Mouse (Mus musculus) layer of hippocampus, adult 9-10 months (tissue): Measurements from ENCODE around the gene Sptbn4.

Experiments
- DNase-seq: peaks from one replicate; pipeline ENCODE4 v3.0.0; 2022; ENCODE audit warnings: low spot score

The Sptbn4 gene

GRCm38 (mm10) chr7:27325697-27326096 is 121.8 kb downstream of the Sptbn4 start:
- DNase-seq: no peak

DNA sequence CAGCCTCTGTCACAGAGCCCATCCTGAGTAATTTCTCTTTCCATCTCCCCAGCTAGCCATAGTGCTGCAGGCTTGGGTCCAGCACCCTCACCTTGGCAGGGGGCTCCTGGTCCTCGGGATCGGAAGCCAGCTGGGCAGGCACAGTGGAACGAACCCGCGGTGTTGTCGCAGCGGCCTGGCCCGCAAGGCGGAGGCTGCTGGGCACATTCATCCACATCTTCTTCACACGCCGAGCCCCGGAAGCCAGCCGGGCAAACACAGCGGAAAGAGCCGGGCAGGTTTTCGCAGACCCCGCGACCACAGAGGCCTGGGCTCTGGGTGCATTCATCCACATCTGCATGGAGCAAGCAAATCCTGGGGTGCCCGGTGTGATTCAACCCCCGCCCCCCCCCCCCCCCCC is 122.6 kb downstream of the Sptbn4 start:
- DNase-seq: no peak

DNA sequence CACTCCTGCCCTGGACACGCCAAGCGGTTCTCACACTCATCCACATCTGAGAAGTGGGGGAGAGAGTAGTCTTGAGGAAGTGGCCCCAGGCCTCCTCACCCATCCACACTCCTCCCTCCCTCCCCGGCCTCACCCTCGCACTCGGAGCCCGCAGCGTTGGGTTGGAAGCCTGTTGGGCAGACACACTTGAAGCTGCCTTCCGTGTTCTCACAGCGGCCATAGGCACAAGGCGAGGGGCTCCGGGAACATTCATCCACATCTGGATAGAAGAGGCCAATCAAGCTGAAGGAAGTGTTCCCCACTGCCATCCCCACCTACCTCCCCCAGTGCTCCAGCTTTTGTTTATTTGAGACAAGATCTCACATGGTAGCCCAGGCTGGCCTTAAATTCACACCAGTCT is 123.3 kb downstream of the Sptbn4 start:
- DNase-seq: no peak

- DNase-seq: no peak
Measured at GRCm38 (mm10) chr7:27323001-27323400, 124.5 kb downstream of the Sptbn4 start.

- no peak for DNase-seq
Measured at GRCm38 (mm10) chr7:27322291-27322690, 125.2 kb downstream of the Sptbn4 start.

DNA sequence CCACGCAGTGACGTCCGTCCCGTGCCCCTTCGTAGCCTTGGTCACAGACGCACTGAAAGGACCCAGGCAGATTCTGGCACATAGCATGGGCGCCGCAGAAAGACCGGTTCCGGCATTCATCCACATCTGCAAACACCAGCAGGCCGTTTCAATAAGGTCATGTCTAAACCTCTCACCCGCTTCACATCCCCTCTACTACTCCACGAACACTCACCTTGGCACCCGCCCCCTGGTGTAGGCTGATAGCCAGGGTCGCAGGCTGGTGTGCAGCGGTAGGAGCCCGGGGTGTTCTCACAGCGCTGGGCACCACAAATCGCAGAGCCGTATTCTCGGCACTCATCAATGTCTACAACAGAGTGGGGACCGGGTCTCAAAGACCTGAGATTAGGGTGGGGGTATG is 128.1 kb downstream of the Sptbn4 start:
- DNase-seq: no peak

DNA sequence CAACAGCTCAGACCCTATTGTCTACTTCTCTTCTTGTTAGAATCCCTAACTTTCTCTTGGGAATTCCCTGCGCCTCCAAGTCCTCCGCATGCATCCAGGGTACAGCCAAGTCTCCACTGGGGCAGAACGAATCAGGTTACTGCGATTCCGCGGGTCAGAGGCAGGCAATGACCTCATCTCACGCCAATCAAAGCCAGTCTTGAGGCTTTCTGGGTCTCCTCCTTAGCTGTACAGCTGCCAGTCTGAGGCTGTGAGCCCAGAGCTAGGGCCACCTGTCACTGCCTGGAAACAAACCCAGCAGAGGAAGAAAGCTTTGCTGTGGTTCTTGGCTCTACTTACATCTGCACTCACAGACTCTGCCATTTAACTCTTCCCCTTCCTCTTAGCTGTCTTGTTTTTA is 131.5 kb downstream of the Sptbn4 start:
- DNase-seq: no peak

GRCm38 (mm10) chr7:27314393-27314792 is 133.1 kb downstream of the Sptbn4 start:
- no peak for DNase-seq

DNA sequence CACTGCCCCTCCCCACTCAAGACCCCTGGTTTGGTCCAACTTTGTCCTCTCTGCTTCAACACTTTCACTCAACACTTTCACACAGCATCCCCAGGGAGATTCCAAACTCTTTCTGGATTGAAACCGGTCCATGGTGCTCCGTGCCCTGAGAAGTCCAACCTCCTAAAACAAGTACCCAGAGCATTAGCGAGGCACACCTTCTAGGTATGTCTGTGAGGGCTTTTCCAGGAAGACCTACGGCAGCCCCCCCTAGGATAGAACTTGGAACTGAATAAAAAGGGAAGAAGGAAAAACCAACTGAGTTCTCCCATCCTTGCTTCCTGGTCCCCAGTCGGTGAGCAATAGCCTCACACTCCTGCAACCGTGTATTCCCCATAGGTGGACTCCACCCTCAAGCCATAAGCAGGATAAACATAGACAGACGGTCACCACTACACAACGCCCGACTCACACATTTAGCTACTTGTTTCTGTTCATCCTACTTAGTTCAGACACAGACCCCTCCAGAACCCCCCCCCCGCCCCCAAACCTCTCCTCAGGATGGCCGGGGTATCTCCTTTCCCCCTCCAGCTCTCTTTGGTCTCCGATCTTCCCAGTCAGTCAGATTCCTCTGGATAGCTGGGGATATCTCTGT is 135.7 kb downstream of the Sptbn4 start:
- no peak for DNase-seq

GRCm38 (mm10) chr7:27310996-27311535 is 136.4 kb downstream of the Sptbn4 start:
- no peak for DNase-seq

GRCm38 (mm10) chr7:27310306-27310705 is 137.2 kb downstream of the Sptbn4 start:
- no peak for DNase-seq

DNA sequence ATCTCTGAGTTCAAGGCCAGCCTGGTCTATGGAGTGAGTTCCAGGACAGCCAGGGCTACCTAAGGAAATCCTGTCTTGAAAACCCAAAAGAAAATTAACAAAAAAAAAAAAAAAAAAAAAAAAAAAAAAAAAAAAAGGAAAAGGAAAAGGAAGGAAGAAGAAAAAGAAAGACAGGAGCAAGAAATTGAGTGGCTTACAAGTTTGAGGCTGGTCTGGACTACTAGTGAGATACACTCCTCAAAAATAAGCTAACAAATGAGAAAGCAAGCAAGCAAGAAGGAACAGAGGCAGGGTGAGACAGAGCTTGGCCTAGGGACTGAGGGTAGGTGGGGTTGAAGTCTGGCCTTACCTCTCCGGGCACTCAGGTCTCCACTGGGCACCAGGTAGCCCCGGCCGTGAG is 137.7 kb downstream of the Sptbn4 start:
- no peak for DNase-seq

- no peak for DNase-seq
Measured at GRCm38 (mm10) chr7:27308821-27309549, 138.5 kb downstream of the Sptbn4 start.

DNA sequence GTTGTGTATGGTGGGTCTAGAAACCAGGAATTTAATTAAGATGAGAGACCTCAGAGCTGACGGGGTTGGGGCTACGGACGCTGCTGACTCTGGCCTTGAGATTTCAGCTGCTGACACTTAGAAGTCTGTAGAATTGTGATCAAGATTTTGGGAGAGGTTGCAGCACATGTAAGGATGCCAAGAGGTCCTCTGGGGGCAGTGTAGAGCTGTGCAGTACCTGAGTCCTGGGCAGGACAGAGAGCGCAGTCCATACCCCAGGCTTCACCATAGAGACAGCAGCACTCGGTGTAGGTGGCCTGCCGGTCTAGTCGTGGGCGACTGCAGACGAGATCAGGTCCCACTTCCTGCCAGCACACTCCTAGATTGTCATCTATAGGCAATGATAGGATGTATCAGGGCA is 139.9 kb downstream of the Sptbn4 start:
- DNase-seq: no peak
